Mouse (Mus musculus) embryonic facial prominence, embryonic 12.5 days (tissue): Measurements from ENCODE around the gene Fryl. TPM values are rescaled to one million over a fixed set of nuclear protein-coding genes. Genes with fewer than 3 reads are reported as not detected.

Source experiments
- ATAC-seq: fragments of 200-750 bp; cut with Nextera tagmentation; 2 replicates; pipeline ENCODE4 v1.8.0; 2017; ENCODE audit not compliant: insufficient number of reproducible peaks, insufficient read depth, low FRiP score, low TSS enrichment
- H3K27ac ChIP-seq: fragments of 300-500 bp; sonication (generic); 2 replicates; pipeline ENCODE4 v1.5.1; 2016; ENCODE audit warnings: mild to moderate bottlenecking
- H3K27me3 ChIP-seq: fragments of 300-500 bp; sonication (generic); 2 replicates; pipeline ENCODE4 v1.6.1; 2016; ENCODE audit warnings: mild to moderate bottlenecking, moderate library complexity
- H3K36me3 ChIP-seq: fragments of 300-500 bp; sonication (generic); 2 replicates; pipeline ENCODE4 v1.6.1; 2016; ENCODE audit warnings: mild to moderate bottlenecking
- H3K4me1 ChIP-seq: fragments of 300-500 bp; sonication (generic); 2 replicates; pipeline ENCODE4 v1.6.1; 2016
- H3K4me2 ChIP-seq: fragments of 300-500 bp; sonication (generic); replicated peaks from 2 replicates; pipeline ENCODE4 v1.6.1; 2016; ENCODE audit warnings: mild to moderate bottlenecking, moderate library complexity
- H3K4me3 ChIP-seq: fragments of 300-500 bp; sonication (generic); 2 replicates; pipeline ENCODE4 v1.5.1; 2016; ENCODE audit warnings: mild to moderate bottlenecking
- H3K9ac ChIP-seq: fragments of 300-500 bp; sonication (generic); 2 replicates; pipeline ENCODE4 v1.6.1; 2016; ENCODE audit warnings: mild to moderate bottlenecking, moderate library complexity
- H3K9me3 ChIP-seq: fragments of 300-500 bp; sonication (generic); 2 replicates; pipeline ENCODE4 v1.6.1; 2016; ENCODE audit warnings: mild to moderate bottlenecking, moderate library complexity
- WGBS: fragments of 180-500 bp; shearing (Covaris S2); methylation state at CpG from one replicate; pipeline ENCODE4 v1.1.7; 2016; 5-methylcytosine and 5-hydroxymethylcytosine counted together
- polyA plus RNA-seq: library from polyadenylated mRNA; unstranded; fragments of >200 nt; fragmentation: Nextera tagmentation; extraction: Ambion mirVana; gene quantifications from 2 replicates; pipeline ENCODE4 v1.2.1, GENCODE M21; 2016

Fryl gene
- polyA plus RNA-seq, 1 experiment from 2014 or later, result 28.6 TPM

GRCm38 (mm10) chr5:73255321-73256251, 833 bp downstream of the Fryl start:
- Histone ChIP-seq H3K4me2 (peak overlapping the region; percentile 72), H3K4me3 (peak overlapping the region; percentile 90), H3K27ac (peak overlapping the region; percentile 96), H3K9me3 (no peaks in the 10 kb centered on the region), H3K36me3 (no peaks in the 10 kb centered on the region), H3K9ac (peak overlapping the region; percentile 69), H3K27me3 (no peaks in the 10 kb centered on the region), H3K4me1 (peaks cover 4% of the 10 kb centered on the region)
- under 1% methylated on average over 107 of the region's 129 CpGs for WGBS
- ATAC-seq, result peak; percentile 25; the same call in 1 of the 2 replicates

- Histone ChIP-seq H3K9me3 (no peaks in the 10 kb centered on the region), H3K27me3 (no peaks in the 10 kb centered on the region), H3K4me3 (peak overlapping the region; percentile 90), H3K36me3 (no peaks in the 10 kb centered on the region), H3K27ac (no peak overlapping the region; the same call in 1 of the 2 replicates), H3K4me1 (peaks cover 7% of the 10 kb centered on the region), H3K9ac (peak overlapping the region; percentile 69; the same call in 1 of the 2 replicates), H3K4me2 (peak overlapping the region; percentile 72)
- 54% methylated on average over 5 of the region's 5 CpGs for WGBS
- no peak for ATAC-seq
Measured at GRCm38 (mm10) chr5:73254660-73255059, 1.8 kb downstream of the Fryl start.

- H3K4me1 ChIP-seq, result peaks cover 7% of the 10 kb centered on the region
- H3K9me3 ChIP-seq, result no peaks in the 10 kb centered on the region
- no peaks in the 10 kb centered on the region for H3K27me3 ChIP-seq
- H3K27ac ChIP-seq, result no peak overlapping the region
- ATAC-seq, result no peak
- no peaks in the 10 kb centered on the region for H3K36me3 ChIP-seq
- no peak overlapping the region for H3K4me2 ChIP-seq
- H3K4me3 ChIP-seq, result no peak overlapping the region
- H3K9ac ChIP-seq, result no peak overlapping the region
Measured at GRCm38 (mm10) chr5:73252739-73253138, 3.7 kb downstream of the Fryl start.

- Histone ChIP-seq H3K9me3 (no peaks in the 10 kb centered on the region), H3K27ac (no peak overlapping the region), H3K9ac (no peak overlapping the region), H3K27me3 (no peaks in the 10 kb centered on the region), H3K4me3 (no peak overlapping the region), H3K4me1 (0 out of 2 replicates have a peak, but pooled peaks cover 3% of the 10 kb centered on the region), H3K4me2 (no peak overlapping the region), H3K36me3 (no peaks in the 10 kb centered on the region)
- no peak for ATAC-seq
- 96% methylated on average over 4 of the region's 4 CpGs for WGBS
Measured at GRCm38 (mm10) chr5:73249341-73249740, 7.1 kb downstream of the Fryl start.

GRCm38 (mm10) chr5:73248211-73248610, 8.2 kb downstream of the Fryl start:
- Histone ChIP-seq H3K4me2 (no peak overlapping the region), H3K36me3 (no peaks in the 10 kb centered on the region), H3K4me3 (no peak overlapping the region), H3K27me3 (no peaks in the 10 kb centered on the region), H3K4me1 (0 out of 2 replicates have a peak, but pooled peaks cover 3% of the 10 kb centered on the region), H3K9ac (no peak overlapping the region), H3K27ac (no peak overlapping the region), H3K9me3 (no peaks in the 10 kb centered on the region)
- ATAC-seq, result no peak
- 55% methylated on average over 8 of the region's 8 CpGs for WGBS

GRCm38 (mm10) chr5:73246414-73246813, 10.0 kb downstream of the Fryl start:
- Histone ChIP-seq H3K36me3 (no peaks in the 10 kb centered on the region), H3K27ac (no peak overlapping the region), H3K4me2 (no peak overlapping the region), H3K4me1 (0 out of 2 replicates have a peak, but pooled peaks cover 3% of the 10 kb centered on the region), H3K9me3 (no peaks in the 10 kb centered on the region), H3K27me3 (no peaks in the 10 kb centered on the region), H3K4me3 (no peak overlapping the region), H3K9ac (no peak overlapping the region)
- 83% methylated on average over 6 of the region's 6 CpGs for WGBS
- no peak for ATAC-seq

- H3K4me1 ChIP-seq, result no peaks in the 10 kb centered on the region
- no peak for ATAC-seq
- no peak overlapping the region for H3K4me2 ChIP-seq
- H3K9ac ChIP-seq, result no peak overlapping the region
- no peaks in the 10 kb centered on the region for H3K27me3 ChIP-seq
- H3K27ac ChIP-seq, result no peak overlapping the region
- H3K36me3 ChIP-seq, result no peaks in the 10 kb centered on the region
- 85% methylated on average over 13 of the region's 13 CpGs for WGBS
- no peak overlapping the region for H3K4me3 ChIP-seq
- H3K9me3 ChIP-seq, result no peaks in the 10 kb centered on the region
Measured at GRCm38 (mm10) chr5:73244403-73244802, 12.0 kb downstream of the Fryl start.

GRCm38 (mm10) chr5:73241966-73242365, 14.5 kb downstream of the Fryl start:
- H3K27ac ChIP-seq, result no peak overlapping the region

GRCm38 (mm10) chr5:73241332-73241731, 15.1 kb downstream of the Fryl start:
- Histone ChIP-seq H3K27me3 (no peaks in the 10 kb centered on the region), H3K27ac (no peak overlapping the region), H3K4me3 (no peak overlapping the region), H3K4me1 (peaks cover 6% of the 10 kb centered on the region; the same call in 1 of the 2 replicates), H3K9me3 (no peaks in the 10 kb centered on the region), H3K4me2 (no peak overlapping the region), H3K36me3 (no peaks in the 10 kb centered on the region), H3K9ac (no peak overlapping the region)
- 74% methylated on average over 10 of the region's 10 CpGs for WGBS
- ATAC-seq, result no peak

More at GRCm38 (mm10) chr5:73241966-73242365, 14.5 kb downstream of the Fryl start:
- Histone ChIP-seq H3K4me2 (no peak overlapping the region), H3K36me3 (no peaks in the 10 kb centered on the region), H3K27me3 (no peaks in the 10 kb centered on the region), H3K9ac (no peak overlapping the region), H3K4me3 (no peak overlapping the region), H3K9me3 (no peaks in the 10 kb centered on the region), H3K4me1 (peaks cover 2% of the 10 kb centered on the region; the same call in 1 of the 2 replicates)
- no peak for ATAC-seq
- WGBS, result 77% methylated on average over 8 of the region's 8 CpGs

GRCm38 (mm10) chr5:73240391-73240790, 16.0 kb downstream of the Fryl start:
- H3K4me1 ChIP-seq, result peaks cover 6% of the 10 kb centered on the region; the same call in 1 of the 2 replicates
- 92% methylated on average over 6 of the region's 6 CpGs for WGBS

GRCm38 (mm10) chr5:73236894-73237334, 19.5 kb downstream of the Fryl start:
- H3K27ac ChIP-seq, result no peak overlapping the region
- no peaks in the 10 kb centered on the region for H3K36me3 ChIP-seq
- H3K9me3 ChIP-seq, result no peaks in the 10 kb centered on the region
- peaks cover 26% of the 10 kb centered on the region for H3K4me1 ChIP-seq
- WGBS, result 17% methylated on average over 6 of the region's 6 CpGs
- no peaks in the 10 kb centered on the region for H3K27me3 ChIP-seq
- no peak overlapping the region for H3K4me2 ChIP-seq
- no peak for ATAC-seq
- H3K9ac ChIP-seq, result no peak overlapping the region
- no peak overlapping the region for H3K4me3 ChIP-seq

More at GRCm38 (mm10) chr5:73240391-73240790, 16.0 kb downstream of the Fryl start:
- Histone ChIP-seq H3K27ac (no peak overlapping the region), H3K27me3 (no peaks in the 10 kb centered on the region), H3K9me3 (no peaks in the 10 kb centered on the region), H3K36me3 (no peaks in the 10 kb centered on the region), H3K4me3 (no peak overlapping the region), H3K9ac (no peak overlapping the region), H3K4me2 (no peak overlapping the region)
- ATAC-seq, result no peak

- 77% methylated on average over 5 of the region's 5 CpGs for WGBS
- Histone ChIP-seq H3K9ac (no peak overlapping the region), H3K4me2 (no peak overlapping the region), H3K36me3 (no peaks in the 10 kb centered on the region), H3K9me3 (no peaks in the 10 kb centered on the region), H3K27me3 (no peaks in the 10 kb centered on the region), H3K4me3 (no peak overlapping the region), H3K4me1 (peaks cover 27% of the 10 kb centered on the region), H3K27ac (no peak overlapping the region)
- no peak for ATAC-seq
Measured at GRCm38 (mm10) chr5:73235201-73235600, 21.2 kb downstream of the Fryl start.
